ENCODE assay signal across 10 mouse cellular contexts in genomic region chr4:7567687-7568393, GRCm38 (mm10).
DNase-seq lines count a peak whose midpoint lies in the region; ATAC-seq and TF ChIP-seq lines count a peak whose summit lies in the region.
"Had no signal": no experiment of that assay in that cellular context is flagged by ENCODE, and none has a peak within 500 bp of the region (broad histone marks: within the 10 kb centered on the region; RNA-seq: fewer than 3 reads in every experiment).

No protein-coding gene starts in this region.

- H3K4me3 ChIP-seq in kidney, adult 2 months (ENCODE audit: insufficient read depth, low read depth, low read length): no peak overlapping the region
- H3K4me3 ChIP-seq in heart, embryonic 11.5 days (ENCODE audit: low read depth, low read length): no peak overlapping the region

- TF ChIP-seq POLR2A in kidney, adult 2 months (IDR thresholded peaks at IDR 0.05; ENCODE audit: low read depth, low read length): no peak

- ATAC-seq in heart, embryonic 11.5 days (replicated peaks; ENCODE audit: insufficient number of reproducible peaks, low FRiP score, low TSS enrichment): no peak
- ATAC-seq: intestine, postnatal 0 days had no signal

- no peak overlapping the region for H3K9ac ChIP-seq in heart, embryonic 11.5 days (ENCODE audit: low read depth, low read length)

- DNase-seq in kidney, adult 2 months: peak; percentile 23
- DNase-seq in kidney, adult 18-20 months: no peak
- peak; percentile 2 for DNase-seq in right cerebral cortex, postnatal 4 days
- no peak for DNase-seq in right cerebral cortex, postnatal 25 days
- peak; percentile 37 to 38 for DNase-seq in layer of hippocampus, adult 8-10 months (ENCODE audit: low spot score in 2 of 2)
- DNase-seq in ovary, postnatal 10 days (ENCODE audit: low spot score): no peak
- DNase-seq in frontal cortex, postnatal 25 days (ENCODE audit: low spot score in 2 of 2): no peak
- DNase-seq: heart, adult 11 months had no signal

- H3K27ac ChIP-seq in kidney, adult 2 months (ENCODE audit: insufficient read depth, low read depth, low read length): no peak overlapping the region
- H3K27ac ChIP-seq in heart, embryonic 11.5 days (ENCODE audit: low read depth, low read length): no peak overlapping the region

- no peaks in the 10 kb centered on the region for H3K4me1 ChIP-seq in kidney, adult 2 months (ENCODE audit: control insufficient read depth, insufficient read depth, low read length)
- no peaks in the 10 kb centered on the region for H3K4me1 ChIP-seq in heart, embryonic 11.5 days (ENCODE audit: control insufficient read depth, insufficient read depth, low read length)

- H3K9me3 ChIP-seq in heart, embryonic 11.5 days (replicated peaks; ENCODE audit: control insufficient read depth, low read length): no peaks in the 10 kb centered on the region

- H3K4me2 ChIP-seq in heart, embryonic 11.5 days: no peak overlapping the region

- no peaks in the 10 kb centered on the region for H3K27me3 ChIP-seq in kidney, adult 2 months (replicated peaks; ENCODE audit: control insufficient read depth, insufficient read depth, low read length)
- H3K27me3 ChIP-seq in heart, embryonic 11.5 days (ENCODE audit: control insufficient read depth, insufficient read depth, low read length): no peaks in the 10 kb centered on the region

- no peaks in the 10 kb centered on the region for H3K36me3 ChIP-seq in kidney, adult 2 months (ENCODE audit: control insufficient read depth, insufficient read depth, low read length)
- H3K36me3 ChIP-seq in heart, embryonic 11.5 days (ENCODE audit: control insufficient read depth, insufficient read depth, low read length): no peaks in the 10 kb centered on the region

- TF ChIP-seq CTCF in kidney, adult 2 months (conservative IDR thresholded peaks at IDR 0.05; ENCODE audit: insufficient read depth, insufficient read length, low read depth, low read length): no peak

- 55% methylated on average over 6 of the region's 6 CpGs for WGBS in kidney, adult 2 months
- WGBS in heart, embryonic 11.5 days (ENCODE audit: insufficient replicate concordance): 67% methylated on average over 6 of the region's 6 CpGs

Comparison
In these comparisons a context has a peak if more than half of its experiments do, and no peak if none do; other contexts are left out.
1. DNase-seq: peak in kidney, adult 2 months (single experiment), right cerebral cortex, postnatal 4 days (single experiment) and layer of hippocampus, adult 8-10 months (2 of 2); none in kidney, adult 18-20 months (single experiment), right cerebral cortex, postnatal 25 days (single experiment), ovary, postnatal 10 days (single experiment) and frontal cortex, postnatal 25 days (0 of 2).